Mouse (Mus musculus) testis, adult 2 months (tissue): ENCODE data around the gene Csrnp3. TPM values are rescaled to one million over a fixed set of nuclear protein-coding genes. Genes with fewer than 3 reads are reported as not detected.

ENCODE experiments used
- H3K27ac ChIP-seq: fragments of 200-500 bp; 2 replicates; pipeline ENCODE4 v1.5.1; 2012; ENCODE audit warnings: low read depth, low read length; ENCODE audit not compliant: control insufficient read depth, insufficient read depth
- H3K27me3 ChIP-seq: fragments of 200-500 bp; 2 replicates; pipeline ENCODE4 v1.6.1; 2012; ENCODE audit warnings: mild to moderate bottlenecking, low read length, moderate library complexity; ENCODE audit not compliant: control insufficient read depth, insufficient read depth
- H3K36me3 ChIP-seq: fragments of 200-500 bp; 2 replicates; pipeline ENCODE4 v1.6.1; 2012; ENCODE audit warnings: mild to moderate bottlenecking, low read length; ENCODE audit not compliant: control insufficient read depth, insufficient read depth
- H3K4me1 ChIP-seq: fragments of 200-500 bp; 2 replicates; pipeline ENCODE4 v1.6.1; 2012; ENCODE audit warnings: low read length; ENCODE audit not compliant: control insufficient read depth, insufficient read depth
- H3K4me3 ChIP-seq: fragments of 200-500 bp; 2 replicates; pipeline ENCODE4 v1.5.1; 2012; ENCODE audit warnings: low read depth, mild to moderate bottlenecking, low read length, moderate library complexity, mixed read lengths; ENCODE audit not compliant: control insufficient read depth
- CTCF ChIP-seq: fragments of 200-500 bp; IDR thresholded peaks from 2 replicates; pipeline ENCODE4 v1.5.1; 2012; ENCODE audit warnings: low read depth, mild to moderate bottlenecking, inconsistent platforms, low read length, moderate library complexity; ENCODE audit not compliant: control insufficient read depth, insufficient read depth, insufficient replicate concordance
- POLR2A ChIP-seq: fragments of 200-500 bp; IDR thresholded peaks from 2 replicates; pipeline ENCODE4 v1.6.1; 2012; ENCODE audit warnings: low read depth, mild to moderate bottlenecking, inconsistent platforms, low read length, moderate library complexity; ENCODE audit not compliant: control insufficient read depth
- polyA plus RNA-seq: library from polyadenylated mRNA; depleted of rRNA; stranded (reverse); fragments of >200 nt; gene quantifications from 2 replicates; pipeline ENCODE4 v1.2.3, GENCODE M21; 2012

Gene Csrnp3
- polyA plus RNA-seq, 1 experiment, result 9.4 TPM

DNA sequence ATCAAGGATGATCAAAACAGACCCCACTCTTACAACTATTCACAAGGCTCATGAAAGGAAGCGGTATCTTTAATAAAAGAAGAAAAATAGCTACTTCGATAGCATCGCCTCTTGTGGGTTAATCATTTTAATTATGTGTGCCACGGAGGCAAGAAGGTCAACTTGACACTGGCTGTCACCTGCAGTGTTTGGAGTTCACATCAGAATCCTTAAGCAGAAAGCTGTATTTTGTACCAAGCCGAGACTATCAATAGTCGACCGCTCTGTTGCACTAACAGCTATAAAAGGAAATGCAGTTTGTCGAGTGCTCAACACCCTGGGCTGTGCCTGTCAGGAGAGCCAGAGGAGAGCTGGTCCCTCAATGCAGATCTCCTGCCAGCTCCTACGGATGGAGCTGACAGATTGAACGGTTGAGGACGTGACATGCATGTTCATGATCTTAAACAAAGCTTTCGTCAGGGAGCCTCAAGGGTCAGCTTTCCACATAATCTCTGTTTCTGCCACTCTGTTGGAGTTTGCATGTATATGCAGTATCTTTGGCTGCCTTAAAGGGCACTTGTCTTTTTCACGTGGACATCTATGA is 149.4 kb downstream of the Csrnp3 start:
- TF ChIP-seq POLR2A, result no peak
- TF ChIP-seq CTCF, result no peak
- Histone ChIP-seq H3K27ac (no peak overlapping the region), H3K4me3 (no peak overlapping the region), H3K36me3 (no peaks in the 10 kb centered on the region), H3K4me1 (no peaks in the 10 kb centered on the region), H3K27me3 (no peaks in the 10 kb centered on the region)

DNA sequence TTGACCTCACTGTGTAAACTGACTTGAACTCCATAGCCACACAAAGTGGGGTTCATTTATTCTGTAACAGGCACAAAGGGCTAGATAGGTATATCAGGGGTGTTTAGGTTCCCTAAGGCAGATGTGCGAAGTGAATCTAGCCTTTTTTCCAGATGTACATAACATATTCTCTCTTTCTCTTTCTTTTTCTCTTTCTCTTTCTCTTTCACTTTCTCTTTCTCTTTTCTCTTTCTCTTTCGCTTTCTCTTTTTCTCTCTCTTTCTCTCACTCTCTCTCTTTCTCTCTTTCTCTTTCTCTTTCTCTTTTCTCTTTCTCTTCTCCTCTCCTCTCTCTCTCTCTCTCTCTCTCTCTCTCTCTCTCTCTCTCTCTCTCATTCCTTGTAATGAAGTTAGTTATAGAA is 153.2 kb downstream of the Csrnp3 start:
- no peaks in the 10 kb centered on the region for H3K27me3 ChIP-seq
- TF ChIP-seq POLR2A (no peak), CTCF (no peak)

DNA sequence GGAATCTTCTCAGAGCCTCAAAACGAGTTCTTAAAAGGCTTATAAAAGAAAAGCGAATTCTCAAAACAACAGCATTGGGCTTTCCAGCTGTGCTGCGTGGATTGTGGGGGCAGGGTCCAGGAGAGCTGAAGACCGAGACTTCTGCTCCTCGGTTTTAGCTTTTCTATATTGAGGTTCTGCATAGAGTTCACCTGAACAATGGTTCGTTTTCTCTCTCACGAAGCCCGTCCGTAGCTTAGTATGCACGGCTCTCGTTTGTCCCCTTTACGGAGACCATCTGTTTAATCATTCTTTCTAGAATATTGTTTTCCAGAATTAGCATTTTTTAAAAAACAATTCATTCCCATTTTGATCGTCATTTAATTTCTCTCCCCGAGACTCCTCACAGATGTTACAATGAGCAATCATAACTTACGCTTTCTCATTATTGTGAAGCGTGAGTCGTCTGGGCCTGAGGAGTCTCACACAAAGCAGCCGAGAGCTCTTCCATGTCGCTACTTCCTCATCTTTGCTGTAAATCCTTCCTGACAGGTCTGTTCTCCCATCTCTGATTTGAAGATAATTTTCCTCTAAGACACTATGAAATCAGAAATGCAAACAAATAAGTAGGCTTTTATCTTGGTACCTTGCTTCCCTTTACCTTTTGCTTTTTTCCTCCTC is 163.6 kb downstream of the Csrnp3 start:
- H3K27ac ChIP-seq, result no peak overlapping the region
- H3K4me1 ChIP-seq, result no peaks in the 10 kb centered on the region
- no peak for TF ChIP-seq CTCF
- TF ChIP-seq POLR2A, result no peak

More for the DNA sequence above, 153.2 kb downstream of the Csrnp3 start:
- Histone ChIP-seq H3K4me3 (no peak overlapping the region), H3K4me1 (peaks cover 2% of the 10 kb centered on the region), H3K27ac (no peak overlapping the region), H3K36me3 (no peaks in the 10 kb centered on the region)

DNA sequence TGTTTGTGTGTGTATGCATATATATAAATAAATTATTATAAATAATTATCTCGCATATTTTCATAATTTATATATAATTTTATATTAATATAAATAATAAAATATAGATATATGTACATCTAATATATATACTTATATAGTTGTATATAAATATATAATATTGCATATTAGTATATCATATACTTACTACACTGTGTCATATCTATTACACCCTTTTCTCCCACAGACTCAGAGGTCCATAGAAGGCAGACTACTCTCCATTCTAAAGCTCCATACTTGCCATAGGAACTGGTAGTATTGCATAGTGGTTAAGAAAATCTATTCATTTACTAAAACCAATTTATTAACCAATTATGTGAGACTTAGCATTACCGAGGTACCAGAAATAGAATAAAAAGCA is 164.1 kb downstream of the Csrnp3 start:
- no peak for TF ChIP-seq POLR2A
- TF ChIP-seq CTCF, result no peak
- H3K36me3 ChIP-seq, result no peaks in the 10 kb centered on the region
- H3K4me3 ChIP-seq, result no peak overlapping the region
- H3K4me1 ChIP-seq, result no peaks in the 10 kb centered on the region
- no peaks in the 10 kb centered on the region for H3K27me3 ChIP-seq
- no peak overlapping the region for H3K27ac ChIP-seq

More for the DNA sequence above, 163.6 kb downstream of the Csrnp3 start:
- Histone ChIP-seq H3K36me3 (no peaks in the 10 kb centered on the region), H3K4me3 (no peak overlapping the region), H3K27me3 (no peaks in the 10 kb centered on the region)

DNA sequence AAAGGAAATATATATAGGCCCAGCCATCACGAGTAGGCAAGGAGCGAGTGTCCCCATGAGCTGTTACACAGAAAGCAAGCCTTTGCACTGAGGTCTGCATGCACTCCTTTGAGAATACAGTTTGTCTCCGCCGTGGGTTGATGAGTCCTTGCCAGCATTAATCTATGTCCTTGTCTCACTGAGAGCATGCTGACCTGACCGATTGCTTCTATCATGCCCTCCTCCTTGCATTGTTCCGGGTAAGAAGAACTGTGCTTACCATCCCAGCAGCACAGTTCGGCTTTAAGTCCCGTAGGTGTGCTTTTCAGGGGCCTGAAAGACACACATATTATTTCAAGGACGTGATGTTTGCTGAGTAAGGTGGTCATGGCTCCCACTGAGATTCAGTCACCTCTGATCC is 173.1 kb downstream of the Csrnp3 start:
- no peaks in the 10 kb centered on the region for H3K27me3 ChIP-seq
- H3K36me3 ChIP-seq, result no peaks in the 10 kb centered on the region
- no peaks in the 10 kb centered on the region for H3K4me1 ChIP-seq
- TF ChIP-seq POLR2A, result no peak
- peak overlapping the region; percentile 82 for H3K4me3 ChIP-seq
- H3K27ac ChIP-seq, result no peak overlapping the region

DNA sequence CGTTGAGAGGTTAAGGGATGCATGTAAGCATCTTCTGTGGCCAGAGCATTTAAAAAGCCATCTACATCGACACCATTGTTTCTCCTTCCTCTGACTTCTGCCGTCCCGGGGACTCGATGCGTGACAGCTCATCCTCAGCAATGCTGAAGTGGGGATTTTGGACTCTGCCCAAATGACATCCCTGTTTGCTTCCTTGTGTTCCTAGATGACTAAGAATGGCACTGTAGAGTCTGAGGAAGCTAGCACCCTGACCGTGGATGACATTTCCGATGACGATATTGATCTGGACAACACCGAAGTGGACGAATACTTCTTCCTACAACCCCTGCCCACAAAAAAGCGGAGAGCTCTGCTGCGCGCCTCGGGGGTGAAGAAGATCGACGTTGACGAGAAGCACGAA is 173.7 kb downstream of the Csrnp3 start:
- no peaks in the 10 kb centered on the region for H3K27me3 ChIP-seq
- no peaks in the 10 kb centered on the region for H3K36me3 ChIP-seq
- no peak overlapping the region for H3K27ac ChIP-seq
- peak overlapping the region; percentile 82 for H3K4me3 ChIP-seq
- no peaks in the 10 kb centered on the region for H3K4me1 ChIP-seq
- TF ChIP-seq CTCF, result no peak
- TF ChIP-seq POLR2A, result no peak

DNA sequence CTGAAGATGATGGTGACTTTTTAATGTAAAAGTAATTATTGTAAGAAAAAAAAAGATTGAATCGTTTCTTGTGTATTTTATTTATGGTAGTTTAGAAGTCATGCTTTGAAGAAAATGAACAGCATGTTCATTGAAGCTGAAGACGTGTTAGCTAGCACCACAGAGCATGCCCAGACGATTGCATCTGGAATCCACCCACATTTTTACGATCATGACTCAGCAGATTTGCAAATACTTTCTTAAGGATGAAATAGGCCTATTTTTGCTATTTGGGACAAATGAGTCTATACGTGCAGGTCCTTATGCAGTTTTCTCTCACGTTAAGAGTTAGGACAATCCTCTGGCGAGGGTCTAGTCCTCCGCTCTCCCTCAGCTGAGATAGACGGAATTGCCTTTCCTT is 177.9 kb downstream of the Csrnp3 start:
- Histone ChIP-seq H3K27ac (no peak overlapping the region), H3K36me3 (no peaks in the 10 kb centered on the region), H3K4me3 (peak overlapping the region; percentile 18; the same call in 1 of the 2 replicates), H3K27me3 (no peaks in the 10 kb centered on the region), H3K4me1 (no peaks in the 10 kb centered on the region)
- TF ChIP-seq CTCF, result no peak
- no peak for TF ChIP-seq POLR2A

DNA sequence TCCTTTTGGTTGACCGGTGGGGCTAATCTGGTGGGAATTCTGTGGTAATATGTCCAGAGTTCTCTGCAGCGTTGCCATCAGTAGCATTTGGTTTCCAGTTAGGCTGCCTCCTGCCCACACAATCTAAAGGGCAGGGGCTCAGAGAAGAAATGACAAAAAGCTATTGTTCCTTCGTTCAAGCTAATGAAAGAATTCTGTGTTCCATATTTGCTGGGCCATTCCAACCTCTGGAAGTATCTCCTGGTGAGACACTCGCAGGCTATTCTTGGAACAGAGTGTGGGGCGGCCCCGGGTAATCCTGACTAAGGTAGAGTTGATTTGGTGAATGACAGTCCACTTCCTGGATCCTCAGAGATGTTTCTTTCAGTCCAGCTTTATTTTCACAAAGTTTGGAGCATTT is 179.3 kb downstream of the Csrnp3 start:
- TF ChIP-seq CTCF (no peak), POLR2A (no peak)
- Histone ChIP-seq H3K4me1 (no peaks in the 10 kb centered on the region), H3K27me3 (no peaks in the 10 kb centered on the region), H3K36me3 (no peaks in the 10 kb centered on the region), H3K4me3 (peak overlapping the region; percentile 81), H3K27ac (no peak overlapping the region)
